Comparison of ENCODE assay signal across 15 mouse cellular contexts in the genomic region with DNA sequence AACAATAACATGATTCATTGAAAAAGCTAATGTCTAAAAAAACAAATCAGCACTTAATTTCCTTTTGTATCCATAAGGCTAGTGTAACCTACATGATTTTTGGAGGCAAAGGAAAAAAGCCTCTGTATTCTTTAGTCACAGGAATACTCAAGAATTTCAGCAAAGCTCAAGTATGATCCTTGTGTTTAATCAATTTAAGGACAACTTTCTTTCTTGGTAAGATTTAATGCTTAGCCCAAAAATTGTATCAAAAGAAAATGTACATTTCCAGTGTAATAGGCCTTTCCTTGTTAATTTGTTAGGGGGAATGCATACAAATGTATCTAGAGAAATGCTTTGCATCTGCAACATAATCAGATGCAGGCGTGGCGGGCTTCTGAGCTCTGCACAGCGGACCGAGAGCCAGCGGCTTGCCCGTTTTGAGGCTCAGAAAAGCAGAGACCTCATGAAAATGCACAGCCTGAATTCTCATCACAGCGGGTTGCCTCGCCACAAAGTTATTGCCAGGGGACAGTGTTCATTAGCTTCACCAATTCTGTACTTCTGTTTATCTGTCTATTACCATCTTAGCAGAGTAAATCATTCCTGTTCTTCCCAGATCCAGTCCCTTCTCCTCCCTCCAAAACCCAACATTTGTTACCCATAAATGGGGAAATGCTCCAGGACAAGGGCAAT.
A peak's percentile ranks its signal among the peaks of the same experiment; 100 is the strongest.
DNase-seq lines count a peak whose midpoint lies in the region; ATAC-seq and TF ChIP-seq lines count a peak whose summit lies in the region.
"Had no signal": no experiment of that assay in that cellular context is flagged by ENCODE, and none has a peak within 500 bp of the region (broad histone marks: within the 10 kb centered on the region; RNA-seq: fewer than 3 reads in every experiment).

No protein-coding gene starts in this region.

- ATAC-seq in neural tube, embryonic 11.5 days (ENCODE audit: insufficient read depth, low FRiP score, low TSS enrichment), result peak; percentile 70
- no peak; the same call in 1 of the 2 replicates for ATAC-seq in forebrain, postnatal 0 days
- no peak for ATAC-seq in lung, postnatal 0 days
- ATAC-seq: liver, postnatal 0 days had no signal

- H3K4me3 ChIP-seq in neural tube, embryonic 11.5 days (ENCODE audit: low read depth, low read length), result no peak overlapping the region
- no peak overlapping the region for H3K4me3 ChIP-seq in forebrain, postnatal 0 days (ENCODE audit: low read depth, low read length)
- no peak overlapping the region for H3K4me3 ChIP-seq in lung, postnatal 0 days (ENCODE audit: low read depth, low read length)
- H3K4me3 ChIP-seq: embryonic facial prominence, embryonic 15.5 days; left cerebral cortex, adult 2 months; megakaryocyte, embryonic 14.5 days had no signal

- no peak overlapping the region for H3K4me2 ChIP-seq in neural tube, embryonic 11.5 days (ENCODE audit: low read depth)
- H3K4me2 ChIP-seq in forebrain, postnatal 0 days (ENCODE audit: low read depth), result no peak overlapping the region
- no peak overlapping the region for H3K4me2 ChIP-seq in lung, postnatal 0 days (replicated peaks; ENCODE audit: low read depth, low read length)
- H3K4me2 ChIP-seq: embryonic facial prominence, embryonic 15.5 days had no signal

- no peak overlapping the region for H3K27ac ChIP-seq in neural tube, embryonic 11.5 days (ENCODE audit: low read depth, low read length)
- no peak overlapping the region for H3K27ac ChIP-seq in forebrain, postnatal 0 days (ENCODE audit: low read depth, low read length)
- H3K27ac ChIP-seq in lung, postnatal 0 days (ENCODE audit: low read length), result no peak overlapping the region
- H3K27ac ChIP-seq: embryonic facial prominence, embryonic 15.5 days; left cerebral cortex, adult 2 months had no signal

- H3K9ac ChIP-seq in neural tube, embryonic 11.5 days (ENCODE audit: low read length), result no peak overlapping the region
- H3K9ac ChIP-seq in forebrain, postnatal 0 days, result no peak overlapping the region
- H3K9ac ChIP-seq in lung, postnatal 0 days (replicated peaks; ENCODE audit: low read depth), result no peak overlapping the region
- H3K9ac ChIP-seq: embryonic facial prominence, embryonic 15.5 days; liver, postnatal 0 days had no signal

- H3K4me1 ChIP-seq in neural tube, embryonic 11.5 days (ENCODE audit: control insufficient read depth, insufficient read depth, low read length), result peaks cover 7% of the 10 kb centered on the region; the same call in 1 of the 2 replicates
- 0 out of 2 replicates have a peak, but pooled peaks cover 10% of the 10 kb centered on the region for H3K4me1 ChIP-seq in forebrain, postnatal 0 days (ENCODE audit: insufficient read depth)
- H3K4me1 ChIP-seq in lung, postnatal 0 days (ENCODE audit: insufficient read depth, low read depth, low read length), result no peaks in the 10 kb centered on the region
- H3K4me1 ChIP-seq: megakaryocyte, embryonic 14.5 days had no signal

- no peak for TF ChIP-seq EP300 in lung, postnatal 0 days (IDR thresholded peaks at IDR 0.05)

- no peaks in the 10 kb centered on the region for H3K9me3 ChIP-seq in neural tube, embryonic 11.5 days (ENCODE audit: control insufficient read depth, low read length)
- H3K9me3 ChIP-seq in forebrain, postnatal 0 days (ENCODE audit: low read length), result no peaks in the 10 kb centered on the region
- no peaks in the 10 kb centered on the region for H3K9me3 ChIP-seq in lung, postnatal 0 days (ENCODE audit: low read length)
- H3K9me3 ChIP-seq: embryonic facial prominence, embryonic 15.5 days; megakaryocyte, embryonic 14.5 days had no signal

- no peaks in the 10 kb centered on the region for H3K27me3 ChIP-seq in neural tube, embryonic 11.5 days (ENCODE audit: control insufficient read depth, insufficient read depth, low read length)
- peaks cover 15% of the 10 kb centered on the region for H3K27me3 ChIP-seq in forebrain, postnatal 0 days (ENCODE audit: insufficient read depth, low read length)
- no peaks in the 10 kb centered on the region for H3K27me3 ChIP-seq in lung, postnatal 0 days (replicated peaks; ENCODE audit: insufficient read depth, low read length)
- H3K27me3 ChIP-seq: embryonic facial prominence, embryonic 15.5 days; megakaryocyte, embryonic 14.5 days had no signal

- no peaks in the 10 kb centered on the region for H3K36me3 ChIP-seq in neural tube, embryonic 11.5 days (ENCODE audit: control insufficient read depth, insufficient read depth, low read length)
- no peaks in the 10 kb centered on the region for H3K36me3 ChIP-seq in forebrain, postnatal 0 days (ENCODE audit: insufficient read depth)
- H3K36me3 ChIP-seq in lung, postnatal 0 days (ENCODE audit: insufficient read depth, low read length), result no peaks in the 10 kb centered on the region
- H3K36me3 ChIP-seq: embryonic facial prominence, embryonic 15.5 days had no signal

- WGBS in neural tube, embryonic 11.5 days, result 26% methylated on average over 8 of the region's 8 CpGs
- 16% methylated on average over 8 of the region's 8 CpGs for WGBS in forebrain, postnatal 0 days
- 59% methylated on average over 8 of the region's 8 CpGs for WGBS in lung, postnatal 0 days

- DNase-seq in neural tube, embryonic 11.5 days (ENCODE audit: low spot score), result peak; percentile 63
- DNase-seq in neural tube, embryonic 10.5 days (ENCODE audit: extremely low spot score, low spot score), result no peak
- peak; percentile 48 for DNase-seq in forebrain, postnatal 0 days
- peak; percentile 25 for DNase-seq in mesoderm, embryonic 11.5 days (ENCODE audit: low read depth, low spot score)
- peak; percentile 56 for DNase-seq in retina, embryonic 14.5 days (ENCODE audit: low spot score)
- no peak for DNase-seq in testis, postnatal 14 days (ENCODE audit: low spot score)
- no peak for DNase-seq in lung, postnatal 0 days (ENCODE audit: low spot score)
- no peak for DNase-seq in lung, adult 18-20 months
- DNase-seq: adrenal gland, adult 2 months; gastrocnemius, postnatal 14 days; kidney, adult 18-20 months; liver, postnatal 0 days had no signal

- TF ChIP-seq CTCF in forebrain, postnatal 0 days (IDR thresholded peaks at IDR 0.05; ENCODE audit: low read depth), result no peak
- no peak for TF ChIP-seq CTCF in lung, postnatal 0 days (IDR thresholded peaks at IDR 0.05)

Comparison
In these comparisons a context has a peak if more than half of its experiments do, and no peak if none do; other contexts are left out.
1. DNase-seq: peak in neural tube, embryonic 11.5 days (single experiment), forebrain, postnatal 0 days (single experiment), mesoderm, embryonic 11.5 days (single experiment) and retina, embryonic 14.5 days (single experiment); none in neural tube, embryonic 10.5 days (single experiment), testis, postnatal 14 days (single experiment), lung, postnatal 0 days (single experiment) and lung, adult 18-20 months (0 of 2).